Mouse (Mus musculus): ENCODE data around the gene Aadacl3.

DNA sequence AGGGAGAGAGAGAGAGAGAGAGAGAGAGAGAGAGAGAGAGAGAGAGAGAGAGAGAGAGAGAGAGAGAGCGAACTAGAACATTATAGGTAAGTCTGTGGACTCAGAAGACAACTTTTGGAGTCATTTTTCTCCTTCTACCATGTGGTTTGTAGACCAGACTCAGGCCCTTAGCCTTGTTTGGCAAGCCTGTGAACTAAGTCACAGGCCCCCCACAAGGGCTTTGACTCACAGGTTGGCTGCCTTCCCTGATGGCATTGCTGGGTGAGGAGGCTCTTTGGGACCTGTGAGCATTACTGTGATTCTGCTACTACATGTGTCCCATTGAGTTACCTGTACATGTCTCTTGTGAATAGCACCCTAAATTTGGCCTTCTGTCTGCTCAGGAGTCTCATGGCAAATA is 4.5 kb upstream of the Aadacl3 start:
- TF ChIP-seq EP300 (IDR thresholded peaks at IDR 0.05): no peak
- TF ChIP-seq CTCF (IDR thresholded peaks at IDR 0.05): no peak

Data from lung, postnatal 0 days (tissue).